Mouse (Mus musculus): ENCODE measurements around the gene Nfasc.

DNA sequence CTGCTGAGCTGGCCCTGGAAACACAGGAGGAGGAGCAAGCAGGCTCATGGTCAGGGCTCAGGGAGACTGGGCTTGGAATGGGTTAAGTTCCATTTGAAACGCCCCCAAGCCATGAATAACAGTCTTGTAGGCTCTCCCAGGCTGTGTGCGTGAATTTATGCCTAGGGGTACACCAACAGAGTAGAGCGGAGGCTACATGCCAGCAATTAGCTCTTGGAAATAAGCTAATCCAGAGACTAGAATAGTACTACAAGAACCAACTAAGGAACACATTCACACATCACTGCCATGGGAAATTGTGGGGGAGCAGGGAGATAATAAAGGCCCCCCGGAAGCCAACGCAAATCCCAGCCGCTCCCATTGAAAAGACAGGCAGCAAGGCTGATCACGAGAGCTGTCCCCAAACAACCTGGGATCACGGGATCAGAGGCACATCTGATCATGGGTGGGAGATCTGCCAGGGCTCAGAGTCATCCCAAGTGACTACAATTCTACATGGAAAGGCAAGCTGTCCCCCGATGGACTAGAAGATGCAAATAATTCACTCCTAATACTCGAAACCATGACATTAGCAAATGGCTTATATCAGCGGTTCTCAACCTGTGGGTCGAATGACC lies 87.6 kb downstream of the Nfasc start:
- TF ChIP-seq CTCF (IDR thresholded peaks at IDR 0.05; ENCODE audit: control insufficient read depth, insufficient read depth, insufficient replicate concordance, low read depth, low read length), result no peak
- TF ChIP-seq POLR2A (IDR thresholded peaks at IDR 0.05; ENCODE audit: control insufficient read depth, low read depth, low read length), result no peak
